Comparison of ENCODE assay signal across 19 mouse cellular contexts in the genomic region with DNA sequence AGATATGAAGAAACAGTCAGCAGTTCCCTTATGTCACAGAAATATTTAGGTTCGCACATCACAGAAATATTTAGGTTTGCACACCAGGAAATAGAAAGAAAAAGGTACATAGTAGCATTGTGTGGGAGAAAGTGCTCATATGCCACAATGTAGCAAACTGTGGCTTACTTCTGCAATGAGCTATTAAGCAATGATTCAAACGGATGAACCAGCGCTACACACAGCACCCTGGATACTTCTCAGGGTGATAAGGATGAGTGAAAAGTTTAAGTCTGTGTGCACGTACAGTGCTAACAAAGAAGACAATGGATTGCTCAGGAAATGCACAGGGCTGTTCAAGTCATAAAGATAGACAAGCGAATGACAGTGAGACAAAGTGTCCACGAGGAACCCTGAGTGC. TPM values are rescaled to one million over a fixed set of nuclear protein-coding genes. Genes with fewer than 3 reads are reported as not detected.
DNase-seq lines count a peak whose midpoint lies in the region; ATAC-seq and TF ChIP-seq lines count a peak whose summit lies in the region.
"Had no signal": no experiment of that assay in that cellular context is flagged by ENCODE, and none has a peak within 500 bp of the region (broad histone marks: within the 10 kb centered on the region; RNA-seq: fewer than 3 reads in every experiment).

No protein-coding gene starts in this region.

- WGBS in heart, embryonic 10.5 days: 77% methylated on average over 6 of the region's 6 CpGs
- 86% methylated on average over 6 of the region's 6 CpGs for WGBS in forebrain, embryonic 12.5 days

- intact Hi-C loops in heart, postnatal 14 days (cut with DNase I): no loop called here

- H3K4me2 ChIP-seq in CH12.LX (ENCODE audit: insufficient read depth, low read depth, poor library complexity, severe bottlenecking): no peak overlapping the region
- no peak overlapping the region for H3K4me2 ChIP-seq in forebrain, embryonic 12.5 days
- H3K4me2 ChIP-seq: embryonic facial prominence, embryonic 15.5 days; forebrain, embryonic 15.5 days; heart, embryonic 13.5 days; hindbrain, embryonic 12.5 days had no signal

- peak; percentile 79 for ATAC-seq in megakaryocyte, adult 5-6 weeks (ENCODE audit: poor library complexity, severe bottlenecking)
- no peak for ATAC-seq in forebrain, embryonic 12.5 days (ENCODE audit: low FRiP score)
- ATAC-seq: forebrain, embryonic 15.5 days; hindbrain, embryonic 16.5 days had no signal

- TF ChIP-seq RAD21 in CH12.LX (IDR thresholded peaks at IDR 0.05; ENCODE audit: low read depth, low read length): no peak

- DNase-seq in heart, embryonic 10.5 days (ENCODE audit: low spot score): peak; percentile 9
- DNase-seq in heart, postnatal 14 days: no peak
- peak; percentile 5 for DNase-seq in CH12.LX (ENCODE audit: extremely low read depth)
- DNase-seq in testis, postnatal 14 days (ENCODE audit: low spot score): peak; percentile 16
- DNase-seq in layer of hippocampus, postnatal 10 days (ENCODE audit: low spot score in 2 of 2): no peak
- DNase-seq: adrenal gland, adult 8-10 months; cerebellum, adult 11 months; cerebellum, adult 8-10 months; gastrocnemius, postnatal 14 days; heart, postnatal 4 days had no signal

- in situ Hi-C loops in CH12.LX (cut with MboI; ENCODE audit: low pct_ligation_motif_present, low pct_unique_long_range_greater_than_20kb, low sequenced_read_pairs): no loop called here

- no peak for TF ChIP-seq CTCF in CH12.LX (conservative IDR thresholded peaks at IDR 0.05 in 1 of 2, IDR thresholded peaks at IDR 0.05 in 1 of 2; ENCODE audit: low read depth in 2 of 2, low read length in 2 of 2)

- no peak for TF ChIP-seq POLR2A in CH12.LX (IDR thresholded peaks at IDR 0.05; ENCODE audit: low read depth, low read length)

- H3K9ac ChIP-seq in CH12.LX (ENCODE audit: insufficient read depth, low read depth): no peak overlapping the region
- no peak overlapping the region for H3K9ac ChIP-seq in forebrain, embryonic 12.5 days
- H3K9ac ChIP-seq: embryonic facial prominence, embryonic 15.5 days; forebrain, embryonic 15.5 days; heart, embryonic 13.5 days; hindbrain, embryonic 12.5 days had no signal

- H3K79me2 ChIP-seq in CH12.LX (replicated peaks; ENCODE audit: control insufficient read depth, extremely low read depth, insufficient read depth, poor library complexity, severe bottlenecking): no peaks in the 10 kb centered on the region

- no peak overlapping the region for H3K27ac ChIP-seq in heart, embryonic 10.5 days
- H3K27ac ChIP-seq in CH12.LX (ENCODE audit: insufficient read depth, low read depth): no peak overlapping the region
- H3K27ac ChIP-seq in forebrain, embryonic 12.5 days: no peak overlapping the region
- H3K27ac ChIP-seq: embryonic facial prominence, embryonic 15.5 days; forebrain, embryonic 10.5 days; forebrain, embryonic 15.5 days; heart, embryonic 13.5 days; hindbrain, embryonic 12.5 days had no signal

- no peak overlapping the region for H3K4me3 ChIP-seq in heart, embryonic 10.5 days
- no peak overlapping the region for H3K4me3 ChIP-seq in CH12.LX (replicated peaks in 1 of 3; ENCODE audit: low read depth in 2 of 3, low read length in 2 of 3, poor library complexity in 1 of 3)
- no peak overlapping the region for H3K4me3 ChIP-seq in forebrain, embryonic 12.5 days (replicated peaks)
- H3K4me3 ChIP-seq: embryonic facial prominence, embryonic 15.5 days; erythroblast, embryonic 14.5 days; forebrain, embryonic 10.5 days; forebrain, embryonic 15.5 days; heart, embryonic 13.5 days; hindbrain, embryonic 12.5 days had no signal

- H3K36me3 ChIP-seq in heart, embryonic 10.5 days: no peaks in the 10 kb centered on the region
- no peaks in the 10 kb centered on the region for H3K36me3 ChIP-seq in CH12.LX (replicated peaks in 1 of 2; ENCODE audit: control insufficient read depth in 1 of 2, insufficient read depth in 1 of 2, low read length in 1 of 2)
- no peaks in the 10 kb centered on the region for H3K36me3 ChIP-seq in forebrain, embryonic 12.5 days (replicated peaks)
- H3K36me3 ChIP-seq: embryonic facial prominence, embryonic 15.5 days; forebrain, embryonic 10.5 days; forebrain, embryonic 15.5 days; heart, embryonic 13.5 days; hindbrain, embryonic 12.5 days had no signal

- H3K4me1 ChIP-seq in heart, embryonic 10.5 days: peaks cover 3% of the 10 kb centered on the region; the same call in 1 of the 2 replicates
- H3K4me1 ChIP-seq in CH12.LX (ENCODE audit: control insufficient read depth in 1 of 2, insufficient read depth in 2 of 2): peaks cover 11 to 20% of the 10 kb centered on the region in 2 experiments
- H3K4me1 ChIP-seq in forebrain, embryonic 12.5 days: no peaks in the 10 kb centered on the region
- H3K4me1 ChIP-seq: embryonic facial prominence, embryonic 15.5 days; forebrain, embryonic 10.5 days; forebrain, embryonic 15.5 days; hindbrain, embryonic 12.5 days had no signal

- dilution Hi-C loops in CH12.LX (cut with MboI; ENCODE audit: extremely low pct_ligation_motif_present, extremely low pct_unique_long_range_greater_than_20kb, low sequenced_read_pairs): no loop called here

- H3K27me3 ChIP-seq in heart, embryonic 10.5 days (ENCODE audit: insufficient read depth, poor library complexity, severe bottlenecking): no peaks in the 10 kb centered on the region
- H3K27me3 ChIP-seq in CH12.LX (replicated peaks): no peaks in the 10 kb centered on the region
- H3K27me3 ChIP-seq in forebrain, embryonic 12.5 days: no peaks in the 10 kb centered on the region
- H3K27me3 ChIP-seq: embryonic facial prominence, embryonic 15.5 days; forebrain, embryonic 15.5 days; heart, embryonic 13.5 days; hindbrain, embryonic 12.5 days had no signal

- no peak for TF ChIP-seq EP300 in CH12.LX (IDR thresholded peaks at IDR 0.05; ENCODE audit: low read length)

- no peaks in the 10 kb centered on the region for H3K9me3 ChIP-seq in heart, embryonic 10.5 days
- H3K9me3 ChIP-seq in CH12.LX (replicated peaks; ENCODE audit: low read length): no peaks in the 10 kb centered on the region
- H3K9me3 ChIP-seq in forebrain, embryonic 12.5 days: no peaks in the 10 kb centered on the region
- H3K9me3 ChIP-seq: embryonic facial prominence, embryonic 15.5 days; forebrain, embryonic 10.5 days; forebrain, embryonic 15.5 days; hindbrain, embryonic 12.5 days had no signal

TF ChIP-seq in CH12.LX, 34 proteins besides CTCF, POLR2A, EP300 and RAD21:
- TF ChIP-seq ELF1 (IDR thresholded peaks at IDR 0.05; ENCODE audit: low read depth, low read length) (no peak), E2F4 (IDR thresholded peaks at IDR 0.05; ENCODE audit: insufficient replicate concordance, low read depth, low read length) (no peak), UBTF (IDR thresholded peaks at IDR 0.05; ENCODE audit: low read depth, low read length) (no peak), MEF2A (IDR thresholded peaks at IDR 0.05; ENCODE audit: borderline replicate concordance, low read depth, low read length) (no peak), HCFC1 (IDR thresholded peaks at IDR 0.05; ENCODE audit: low read depth, low read length) (no peak), KAT2A (IDR thresholded peaks at IDR 0.05; ENCODE audit: insufficient replicate concordance, low read length) (no peak), ETS1 (conservative IDR thresholded peaks at IDR 0.05; ENCODE audit: low read depth, low read length) (no peak), JUN (IDR thresholded peaks at IDR 0.05; ENCODE audit: insufficient read depth, low read depth, low read length) (no peak), MAX (IDR thresholded peaks at IDR 0.05; ENCODE audit: low read length) (no peak)

RNA-seq across cellular contexts. Expression of a gene that starts 50.3 kb away (rescaled TPM):
- 51.5 and 58.1 TPM in 2 replicates for polyA plus RNA-seq in heart, embryonic 10.5 days (2016; fragmentation: Nextera tagmentation; extraction: Ambion mirVana)
- 10 to 100 TPM; 12.0 TPM for total RNA-seq in heart, postnatal 14 days (2021)
- total RNA-seq in CH12.LX (2012; rRNA removed) (23.3 and 32.0 TPM in 2 replicates), CH12.LX (2014; rRNA removed) (89.1 and 111 TPM in 2 replicates)
- 70.6 and 77.4 TPM in 2 replicates for polyA plus RNA-seq in CH12.LX (2012; ENCODE audit: insufficient read length, low read depth)
- 25.7 and 27.8 TPM in 2 replicates for total RNA-seq in megakaryocyte, adult 5-6 weeks (2015)
- 41.6 and 58.6 TPM in 2 replicates for total RNA-seq in megakaryocyte, adult 5-6 weeks (2017)
- total RNA-seq in layer of hippocampus, postnatal 10 days (2021): 10 to 100 TPM; 57.9 to 63.4 TPM
- 64.8 and 65.9 TPM in 2 replicates for polyA plus RNA-seq in forebrain, embryonic 12.5 days (2016; fragmentation: Nextera tagmentation; extraction: Ambion mirVana)

Comparison
In these comparisons a context has a peak if more than half of its experiments do, and no peak if none do; other contexts are left out.
1. DNase-seq: peak in heart, embryonic 10.5 days (single experiment), CH12.LX (single experiment) and testis, postnatal 14 days (single experiment); none in heart, postnatal 14 days (0 of 2) and layer of hippocampus, postnatal 10 days (0 of 2).